Mouse (Mus musculus) retina, adult 2 months (tissue): ENCODE data around the gene Nacc1.

Source experiments
- DNase-seq: peaks from one replicate; pipeline ENCODE4 v3.0.0-alpha.2; 2012; ENCODE audit warnings: low read depth, low spot score

Gene Nacc1

DNA sequence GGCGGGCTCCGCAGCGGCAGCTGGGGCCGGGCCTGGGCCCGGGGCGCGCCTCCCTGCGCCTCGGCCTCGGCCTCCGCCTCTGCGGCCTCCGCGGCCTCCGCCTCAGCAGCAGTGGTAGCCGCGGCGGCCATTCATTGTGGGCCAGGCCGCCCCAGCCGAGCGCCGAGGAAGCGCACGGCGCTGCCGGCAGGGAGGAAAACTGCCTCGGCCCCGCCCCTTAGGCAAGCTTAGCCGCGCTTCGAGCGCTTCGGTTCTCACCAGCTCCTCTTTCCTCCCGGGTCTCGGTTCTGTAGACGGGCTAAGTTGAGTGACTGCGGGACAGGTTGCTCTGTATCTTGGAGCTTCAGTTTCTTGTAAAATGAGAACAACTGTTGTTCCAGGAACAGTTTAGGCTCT, at the start of gene Nacc1:
Nacc1 (minus strand) TSS at position 158 of the 396 bp plus-strand sequence.
- peak; percentile 64 for DNase-seq

DNA sequence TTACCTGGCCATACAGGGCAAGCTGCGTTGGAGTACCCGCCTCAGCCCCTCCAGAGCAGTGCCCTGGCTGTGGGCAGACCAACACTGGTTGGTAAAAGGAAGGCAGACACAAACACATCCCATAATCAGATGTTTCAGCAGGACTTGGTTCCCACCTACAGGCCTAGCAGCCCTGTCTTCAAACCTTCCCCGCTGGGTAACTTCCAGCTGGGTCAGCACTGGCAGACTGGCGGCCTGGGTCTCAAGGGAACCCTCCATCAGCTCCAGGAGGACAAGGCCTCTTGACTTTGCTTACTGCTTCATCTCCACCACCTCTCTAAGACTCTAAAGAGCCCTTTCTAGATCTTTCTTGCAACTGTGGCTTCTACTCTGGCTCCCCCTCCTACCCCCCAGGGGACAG, 48.9 kb upstream of the Nacc1 start:
- DNase-seq: no peak

DNA sequence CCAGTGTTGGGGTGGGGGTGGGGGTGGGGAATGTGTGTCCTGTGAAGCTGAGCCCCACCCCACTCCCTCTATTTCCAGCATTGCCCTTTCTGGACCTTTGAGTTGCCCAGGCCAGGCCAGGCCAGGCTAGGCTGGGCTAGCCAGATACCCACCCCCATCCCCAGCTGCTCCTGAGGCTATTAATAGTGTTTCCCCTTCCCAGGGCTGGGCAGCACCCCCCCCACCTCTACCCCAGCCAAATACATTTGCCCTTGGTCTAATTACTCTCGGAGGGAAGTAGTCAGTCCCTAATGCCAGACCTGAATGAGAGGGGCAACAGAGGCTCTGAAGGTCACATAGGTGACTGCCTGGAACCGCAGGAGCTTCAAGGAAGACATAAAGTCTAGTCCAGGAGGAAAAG, 47.9 kb upstream of the Nacc1 start:
- DNase-seq: no peak

DNA sequence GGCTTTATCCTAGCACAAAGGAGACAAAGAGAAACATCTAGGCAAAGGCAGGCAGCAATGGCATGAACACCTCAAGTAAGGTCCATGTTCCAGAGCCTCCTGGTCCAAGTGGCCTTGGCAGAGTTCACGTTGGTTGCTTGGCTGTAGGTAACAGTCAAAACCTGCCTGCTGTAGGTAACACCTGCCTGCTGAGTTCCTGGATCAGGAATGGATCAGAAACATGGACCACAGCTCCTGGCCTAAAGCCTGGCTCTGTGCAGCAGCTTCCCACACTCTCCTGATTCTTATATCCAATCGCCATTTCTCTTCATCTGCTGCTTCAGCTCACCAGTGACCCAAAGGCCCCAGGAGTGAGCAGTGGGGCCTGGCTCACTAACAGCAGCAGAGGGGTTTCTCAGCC, 47.0 kb upstream of the Nacc1 start:
- no peak for DNase-seq

DNA sequence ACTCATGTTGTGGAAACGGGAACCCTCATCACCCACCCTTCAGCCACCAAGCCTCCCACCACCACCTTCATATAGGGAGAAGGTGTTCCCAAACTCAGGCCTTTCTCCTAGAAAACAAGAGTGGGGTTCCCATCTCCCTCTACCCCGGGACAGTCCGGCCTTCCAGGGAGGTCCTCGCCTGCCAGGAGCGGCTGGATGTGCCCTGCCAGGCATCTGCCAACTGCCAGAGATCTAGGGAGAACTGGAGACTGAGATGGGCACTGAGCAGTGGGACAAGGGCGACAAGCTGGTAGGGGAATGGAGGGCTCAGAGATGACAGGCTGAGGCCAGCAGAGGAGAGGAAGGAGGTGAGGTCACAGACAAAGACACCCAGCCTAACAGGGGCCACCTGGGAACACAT, 46.3 kb upstream of the Nacc1 start:
- no peak for DNase-seq

DNA sequence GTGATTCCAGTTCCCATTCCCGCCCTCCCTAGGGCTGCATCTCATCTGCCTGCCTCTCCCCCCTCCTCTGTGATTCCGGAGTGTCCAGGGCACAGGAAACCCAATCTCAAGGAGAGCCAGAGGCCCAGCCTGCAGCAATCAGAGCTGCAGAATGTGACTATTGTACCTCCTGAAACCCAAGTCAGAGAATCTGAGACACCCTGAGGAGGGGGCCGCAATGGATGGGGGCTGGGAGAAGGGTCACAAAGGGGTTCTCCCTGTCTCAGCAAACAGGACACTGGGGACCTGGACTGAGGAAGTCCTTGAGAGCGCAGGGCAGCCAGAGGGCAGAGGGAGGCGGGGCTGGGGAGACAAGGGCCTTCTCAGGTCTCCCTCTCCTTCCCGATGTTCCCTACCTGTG, 45.3 kb upstream of the Nacc1 start:
- no peak for DNase-seq

DNA sequence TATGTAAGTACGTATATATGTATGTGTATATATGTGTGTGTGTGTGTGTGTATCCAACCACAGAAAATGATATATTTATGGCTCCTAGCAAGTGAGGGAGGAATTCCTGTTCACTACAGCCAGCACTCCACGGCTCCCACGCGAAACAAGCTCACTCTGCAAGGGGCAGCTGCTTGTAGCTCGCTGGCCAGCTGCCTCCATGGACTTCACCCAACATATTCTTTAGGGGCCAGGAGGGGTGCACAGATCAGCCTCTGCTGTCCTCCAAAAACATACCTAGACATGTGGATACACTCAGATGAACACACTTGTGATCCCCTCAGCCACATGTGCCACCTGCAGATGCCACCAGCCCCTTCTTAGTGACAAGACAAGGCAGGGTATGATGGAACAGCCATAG, 44.9 kb upstream of the Nacc1 start:
- no peak for DNase-seq

DNA sequence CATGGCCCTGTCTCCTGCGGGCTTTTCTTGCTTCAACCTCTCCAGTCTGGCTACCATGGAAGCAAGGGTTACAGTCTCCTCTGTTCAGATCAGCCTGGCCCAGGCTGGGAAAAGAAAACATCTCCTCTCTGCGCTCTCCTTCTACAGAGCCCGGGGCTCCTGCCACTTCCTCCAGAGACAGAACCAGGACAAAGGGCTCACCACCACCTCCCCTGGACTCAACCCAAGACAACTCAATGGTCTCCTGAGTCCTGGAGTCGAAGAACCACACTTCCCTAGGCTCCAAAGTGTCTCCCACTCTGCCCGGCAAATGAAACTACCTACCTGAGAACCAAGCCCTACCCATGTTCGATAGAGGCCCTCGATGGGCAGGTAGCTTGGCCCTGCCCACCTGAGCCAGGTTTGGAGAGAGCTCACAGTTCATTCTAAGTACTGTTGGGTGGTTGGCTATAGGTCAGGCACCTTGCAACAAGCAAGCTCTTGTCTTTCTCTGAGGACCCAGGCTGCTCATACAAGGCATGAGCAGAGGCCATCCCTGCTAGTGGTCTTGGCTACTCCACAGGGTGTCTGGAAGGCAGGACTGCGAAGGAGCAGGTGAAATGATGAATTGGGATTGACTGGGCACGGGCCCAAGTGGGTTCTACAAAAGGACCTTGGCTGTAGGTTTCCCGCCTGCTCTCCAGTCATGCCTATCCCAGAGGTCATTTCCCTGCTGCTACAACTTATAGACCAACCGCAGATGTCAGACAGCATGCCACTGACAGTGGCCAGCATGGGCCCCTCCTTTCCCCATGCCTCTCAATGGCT, 43.9 kb upstream of the Nacc1 start:
- DNase-seq: no peak

DNA sequence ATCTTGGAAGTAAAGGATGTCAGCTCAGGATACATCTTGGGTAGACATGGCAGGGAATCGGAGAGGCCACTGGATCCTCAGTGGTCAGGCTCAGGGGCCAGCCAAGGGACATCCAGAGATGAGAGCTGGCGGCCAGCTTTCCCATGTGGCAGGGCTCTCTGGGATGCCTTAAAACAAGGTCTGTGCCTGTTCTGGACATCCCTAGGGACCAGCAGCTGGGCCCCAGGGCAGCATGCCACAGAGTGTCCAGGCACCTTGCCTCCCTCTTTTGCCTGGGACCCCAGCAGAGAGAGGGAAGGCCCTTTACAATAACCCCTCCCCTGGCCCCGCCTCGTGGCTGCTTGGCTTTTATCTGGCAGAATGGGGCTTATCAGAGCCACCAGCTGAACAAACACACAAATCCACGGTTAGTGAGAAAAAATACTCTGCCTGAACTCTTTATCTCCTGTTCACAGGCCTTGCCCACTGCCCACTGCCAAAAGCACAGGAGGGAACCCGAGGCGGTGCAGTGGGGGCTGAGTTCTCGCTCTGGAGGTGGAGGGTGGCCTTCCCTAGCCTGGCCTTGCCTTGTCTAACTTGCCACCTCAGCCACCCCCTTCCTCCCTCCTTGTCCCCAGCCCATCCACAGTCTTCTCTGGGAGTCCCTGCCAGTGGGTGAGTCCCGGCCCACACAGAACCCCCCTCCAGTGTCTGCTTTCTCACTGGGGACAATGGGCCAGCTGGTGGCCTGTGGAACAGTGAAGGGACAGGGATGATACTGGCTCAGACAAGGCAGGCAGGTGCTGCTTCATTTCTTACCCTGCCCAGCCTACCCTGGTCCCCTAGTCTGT, 43.1 kb upstream of the Nacc1 start:
- no peak for DNase-seq

DNA sequence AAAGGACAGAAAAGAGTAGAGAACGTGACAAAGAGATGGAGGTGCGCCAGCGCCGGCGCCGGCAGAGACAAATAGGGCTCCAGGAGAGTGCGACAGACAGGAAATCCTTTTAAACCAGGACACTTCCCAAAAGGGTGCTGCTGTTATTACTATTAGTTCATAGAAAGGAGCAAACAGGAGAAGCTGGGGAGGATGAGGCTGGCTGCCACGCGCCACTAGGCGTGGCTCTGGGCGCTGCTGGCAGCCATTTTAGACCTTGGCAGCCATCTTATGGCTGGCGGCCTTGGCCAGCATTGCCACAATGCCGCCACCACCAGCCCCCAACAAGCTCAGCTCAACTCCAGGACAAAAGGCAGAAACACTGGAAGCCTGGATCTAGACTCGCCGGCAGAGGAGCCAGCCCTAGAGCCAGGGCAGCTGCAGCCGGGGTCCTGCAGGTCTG, 42.3 kb upstream of the Nacc1 start:
- no peak for DNase-seq

GRCm38 (mm10) chr8:84728474-84728873, 40.8 kb upstream of the Nacc1 start:
- DNase-seq: no peak

DNA sequence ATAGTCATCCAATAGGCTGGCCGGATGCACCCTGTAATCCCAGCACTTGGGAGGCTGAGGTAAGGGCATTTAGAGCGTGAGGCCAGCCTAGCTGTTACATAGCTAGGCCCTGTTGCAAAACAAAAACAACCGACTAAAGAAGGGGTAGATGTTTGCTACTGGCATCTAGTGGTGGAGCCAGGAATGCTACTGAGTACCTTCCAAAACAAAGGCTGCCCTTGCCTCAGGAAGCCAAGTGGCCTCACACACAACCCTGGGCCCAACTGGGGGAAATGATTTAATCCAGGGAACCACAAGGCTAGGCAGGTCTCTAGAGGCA, 38.2 kb upstream of the Nacc1 start:
- DNase-seq: no peak

- DNase-seq: no peak
Measured at GRCm38 (mm10) chr8:84725246-84725940, 37.7 kb upstream of the Nacc1 start.

DNA sequence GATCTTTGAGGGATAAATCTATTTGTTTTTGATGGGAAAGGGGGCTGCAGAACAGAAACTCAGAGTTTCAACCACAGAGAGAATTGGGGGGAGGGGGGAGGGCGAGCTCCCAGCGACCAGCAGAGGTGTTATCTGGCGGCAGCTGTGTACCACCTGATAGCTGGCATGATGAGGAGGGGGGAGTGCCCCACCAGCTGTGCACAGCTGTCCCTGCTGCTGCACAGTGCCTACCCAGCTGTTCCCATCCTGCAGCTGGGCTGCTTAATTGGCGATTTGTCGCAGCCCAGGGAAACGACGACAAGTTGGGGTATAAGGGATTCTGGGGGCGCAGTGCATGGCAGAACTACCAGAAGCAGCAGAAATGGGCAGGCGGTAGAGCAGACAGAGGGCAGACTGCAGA, 37.0 kb upstream of the Nacc1 start:
- DNase-seq: no peak

- no peak for DNase-seq
Measured at GRCm38 (mm10) chr8:84723571-84723900, 35.9 kb upstream of the Nacc1 start.

DNA sequence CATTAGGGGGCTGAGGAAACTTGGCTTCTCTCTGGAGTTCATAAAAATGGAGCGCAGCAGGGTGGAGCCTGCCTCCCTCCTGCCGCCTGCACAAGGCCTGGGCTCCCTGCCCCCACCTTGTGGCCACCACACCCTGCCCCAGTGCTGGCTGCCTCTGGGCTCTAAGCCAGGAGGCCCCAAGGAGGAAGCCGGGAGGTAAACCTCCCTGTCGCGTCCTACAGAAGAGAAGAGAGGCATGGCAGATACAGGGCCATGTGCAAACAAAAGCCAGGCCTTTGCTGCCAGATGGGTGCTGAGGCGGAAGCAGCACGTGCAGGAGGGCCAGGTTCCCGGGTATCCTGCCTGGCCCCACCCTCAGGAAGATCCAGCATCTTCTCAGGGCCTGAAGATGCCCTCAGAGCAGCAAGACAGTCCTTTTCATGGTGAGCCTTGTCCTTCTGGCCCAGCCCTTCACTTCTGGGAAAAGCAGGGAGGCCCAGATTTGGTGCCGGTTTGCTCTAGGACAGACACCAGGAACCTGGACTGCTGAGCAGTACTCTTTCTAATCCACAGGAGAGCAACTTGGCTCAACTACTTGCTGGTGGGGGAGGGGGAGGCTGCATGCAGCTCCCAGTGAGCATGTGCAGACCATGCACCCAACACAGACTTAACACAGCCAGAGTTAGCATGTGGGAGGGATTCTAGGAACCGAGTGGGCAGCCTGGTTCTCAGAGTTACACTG, 35.3 kb upstream of the Nacc1 start, which contains the start of gene G430095P16Rik:
G430095P16Rik (plus strand) TSS at position 158 of the 721 bp plus-strand sequence.
- DNase-seq: no peak

- no peak for DNase-seq
Measured at GRCm38 (mm10) chr8:84722530-84722849, 34.8 kb upstream of the Nacc1 start.

GRCm38 (mm10) chr8:84718959-84719690, 31.5 kb upstream of the Nacc1 start:
- DNase-seq: no peak

- no peak for DNase-seq
Measured at GRCm38 (mm10) chr8:84718476-84718875, 30.8 kb upstream of the Nacc1 start.

- no peak for DNase-seq
Measured at GRCm38 (mm10) chr8:84716790-84717189, 29.1 kb upstream of the Nacc1 start.

- DNase-seq: no peak
Measured at GRCm38 (mm10) chr8:84715893-84716468, 28.3 kb upstream of the Nacc1 start.
